Mouse (Mus musculus) heart, embryonic 12.5 days (tissue): Measurements from ENCODE around the gene Pald1. TPM values are rescaled to one million over a fixed set of nuclear protein-coding genes. Genes with fewer than 3 reads are reported as not detected.

Experiments used
- ATAC-seq: fragments of 200-750 bp; cut with Nextera tagmentation; 2 replicates; pipeline ENCODE4 v1.8.0; 2017; ENCODE audit warnings: moderate TSS enrichment, moderate library complexity; ENCODE audit not compliant: insufficient number of reproducible peaks, low FRiP score
- H3K27ac ChIP-seq: fragments of 300-500 bp; sonication (generic); 2 replicates; pipeline ENCODE4 v1.5.1; 2016; ENCODE audit warnings: mild to moderate bottlenecking, moderate library complexity; ENCODE audit not compliant: poor library complexity, severe bottlenecking
- H3K27me3 ChIP-seq: fragments of 300-500 bp; sonication (generic); replicated peaks from 2 replicates; pipeline ENCODE4 v1.6.1; 2016; ENCODE audit warnings: mild to moderate bottlenecking, moderate library complexity
- H3K36me3 ChIP-seq: fragments of 300-500 bp; sonication (generic); 2 replicates; pipeline ENCODE4 v1.6.1; 2016; ENCODE audit warnings: mild to moderate bottlenecking, moderate library complexity
- H3K4me1 ChIP-seq: fragments of 300-500 bp; sonication (generic); replicated peaks from 2 replicates; pipeline ENCODE4 v1.6.1; 2016; ENCODE audit warnings: mild to moderate bottlenecking
- H3K4me2 ChIP-seq: fragments of 300-500 bp; sonication (generic); 2 replicates; pipeline ENCODE4 v1.6.1; 2016; ENCODE audit warnings: mild to moderate bottlenecking, moderate library complexity
- H3K4me3 ChIP-seq: fragments of 300-500 bp; sonication (generic); 2 replicates; pipeline ENCODE4 v1.5.1; 2016; ENCODE audit warnings: mild to moderate bottlenecking
- H3K9ac ChIP-seq: fragments of 300-500 bp; sonication (generic); 2 replicates; pipeline ENCODE4 v1.6.1; 2016; ENCODE audit warnings: mild to moderate bottlenecking, moderate library complexity
- H3K9me3 ChIP-seq: fragments of 300-500 bp; sonication (generic); replicated peaks from 2 replicates; pipeline ENCODE4 v1.6.1; 2016; ENCODE audit warnings: mild to moderate bottlenecking, moderate library complexity
- WGBS: fragments of 180-500 bp; shearing (Covaris S2); methylation state at CpG from one replicate; pipeline ENCODE4 v1.1.7; 2016; 5-methylcytosine and 5-hydroxymethylcytosine counted together
- polyA plus RNA-seq: library from polyadenylated mRNA; unstranded; fragments of >200 nt; fragmentation: Nextera tagmentation; extraction: Ambion mirVana; gene quantifications from 2 replicates; pipeline ENCODE4 v1.2.1, GENCODE M21; 2016

The Pald1 gene
- polyA plus RNA-seq, 1 experiment from 2014 or later, result 33.9 TPM

- no peaks in the 10 kb centered on the region for H3K27me3 ChIP-seq
- 79% methylated on average over 9 of the region's 9 CpGs for WGBS
- H3K9me3 ChIP-seq, result no peaks in the 10 kb centered on the region
- H3K4me2 ChIP-seq, result no peak overlapping the region
- ATAC-seq, result no peak
- no peak overlapping the region for H3K4me3 ChIP-seq
- H3K36me3 ChIP-seq, result no peaks in the 10 kb centered on the region
- peaks cover 75% of the 10 kb centered on the region for H3K4me1 ChIP-seq
- no peak overlapping the region for H3K27ac ChIP-seq
- H3K9ac ChIP-seq, result no peak overlapping the region
Measured at GRCm38 (mm10) chr10:61371884-61372584, 11.3 kb downstream of the Pald1 start.

GRCm38 (mm10) chr10:61370273-61370979 lies 12.9 kb downstream of the Pald1 start:
- 59% methylated on average over 18 of the region's 18 CpGs for WGBS
- peaks cover 74% of the 10 kb centered on the region for H3K4me1 ChIP-seq
- H3K9ac ChIP-seq, result no peak overlapping the region
- peak overlapping the region; percentile 40 for H3K27ac ChIP-seq
- no peaks in the 10 kb centered on the region for H3K27me3 ChIP-seq
- no peak overlapping the region for H3K4me3 ChIP-seq
- peak; percentile 34; the same call in 1 of the 2 replicates for ATAC-seq
- H3K36me3 ChIP-seq, result no peaks in the 10 kb centered on the region
- H3K4me2 ChIP-seq, result no peak overlapping the region
- H3K9me3 ChIP-seq, result no peaks in the 10 kb centered on the region

- no peak overlapping the region for H3K9ac ChIP-seq
Measured at GRCm38 (mm10) chr10:61369755-61370154, 13.6 kb downstream of the Pald1 start.

GRCm38 (mm10) chr10:61365902-61366301 lies 17.4 kb downstream of the Pald1 start:
- ATAC-seq, result no peak
- no peak overlapping the region for H3K4me3 ChIP-seq
- H3K9ac ChIP-seq, result no peak overlapping the region
- no peaks in the 10 kb centered on the region for H3K9me3 ChIP-seq
- H3K36me3 ChIP-seq, result peaks cover 12% of the 10 kb centered on the region
- peaks cover 39% of the 10 kb centered on the region for H3K4me1 ChIP-seq
- WGBS, result 25% methylated on average over 1 of the region's 1 CpGs
- H3K27me3 ChIP-seq, result no peaks in the 10 kb centered on the region
- H3K4me2 ChIP-seq, result no peak overlapping the region
- no peak overlapping the region for H3K27ac ChIP-seq

More at GRCm38 (mm10) chr10:61369755-61370154, 13.6 kb downstream of the Pald1 start:
- 66% methylated on average over 5 of the region's 5 CpGs for WGBS
- no peaks in the 10 kb centered on the region for H3K27me3 ChIP-seq
- ATAC-seq, result no peak
- H3K4me1 ChIP-seq, result peaks cover 68% of the 10 kb centered on the region
- H3K4me2 ChIP-seq, result no peak overlapping the region
- no peaks in the 10 kb centered on the region for H3K9me3 ChIP-seq
- H3K27ac ChIP-seq, result peak overlapping the region; percentile 40; the same call in 1 of the 2 replicates
- H3K36me3 ChIP-seq, result no peaks in the 10 kb centered on the region; the same call in 1 of the 2 replicates
- H3K4me3 ChIP-seq, result no peak overlapping the region

GRCm38 (mm10) chr10:61364431-61364830 lies 18.9 kb downstream of the Pald1 start:
- 0 out of 2 replicates have a peak, but pooled peaks cover 4% of the 10 kb centered on the region for H3K9me3 ChIP-seq

GRCm38 (mm10) chr10:61362992-61363391 lies 20.3 kb downstream of the Pald1 start:
- Histone ChIP-seq H3K9ac (no peak overlapping the region), H3K27ac (no peak overlapping the region), H3K4me1 (peaks cover 34% of the 10 kb centered on the region), H3K4me2 (no peak overlapping the region), H3K36me3 (peaks cover 17% of the 10 kb centered on the region), H3K9me3 (0 out of 2 replicates have a peak, but pooled peaks cover 4% of the 10 kb centered on the region), H3K4me3 (no peak overlapping the region), H3K27me3 (no peaks in the 10 kb centered on the region)
- no peak for ATAC-seq
- WGBS, result 73% methylated on average over 8 of the region's 8 CpGs

More at GRCm38 (mm10) chr10:61364431-61364830, 18.9 kb downstream of the Pald1 start:
- H3K27ac ChIP-seq, result no peak overlapping the region
- H3K27me3 ChIP-seq, result no peaks in the 10 kb centered on the region
- no peak overlapping the region for H3K4me3 ChIP-seq
- 89% methylated on average over 6 of the region's 6 CpGs for WGBS
- H3K4me1 ChIP-seq, result peaks cover 30% of the 10 kb centered on the region
- ATAC-seq, result no peak
- H3K36me3 ChIP-seq, result peaks cover 17% of the 10 kb centered on the region
- no peak overlapping the region for H3K9ac ChIP-seq
- no peak overlapping the region for H3K4me2 ChIP-seq

GRCm38 (mm10) chr10:61362483-61362882 lies 20.8 kb downstream of the Pald1 start:
- WGBS, result 66% methylated on average over 9 of the region's 9 CpGs
- ATAC-seq, result no peak
- no peaks in the 10 kb centered on the region for H3K27me3 ChIP-seq
- no peak overlapping the region for H3K27ac ChIP-seq
- H3K9me3 ChIP-seq, result 0 out of 2 replicates have a peak, but pooled peaks cover 4% of the 10 kb centered on the region
- no peak overlapping the region for H3K4me3 ChIP-seq
- H3K4me2 ChIP-seq, result no peak overlapping the region
- H3K9ac ChIP-seq, result no peak overlapping the region
- peaks cover 39% of the 10 kb centered on the region for H3K4me1 ChIP-seq
- H3K36me3 ChIP-seq, result peaks cover 17% of the 10 kb centered on the region

GRCm38 (mm10) chr10:61360667-61361066 lies 22.7 kb downstream of the Pald1 start:
- no peak overlapping the region for H3K4me2 ChIP-seq
- 94% methylated on average over 8 of the region's 8 CpGs for WGBS
- ATAC-seq, result no peak
- H3K9ac ChIP-seq, result no peak overlapping the region
- H3K9me3 ChIP-seq, result 0 out of 2 replicates have a peak, but pooled peaks cover 4% of the 10 kb centered on the region
- no peak overlapping the region for H3K4me3 ChIP-seq
- no peaks in the 10 kb centered on the region for H3K27me3 ChIP-seq
- H3K36me3 ChIP-seq, result peaks cover 21% of the 10 kb centered on the region
- peaks cover 29% of the 10 kb centered on the region for H3K4me1 ChIP-seq
- H3K27ac ChIP-seq, result no peak overlapping the region

- no peak for ATAC-seq
- Histone ChIP-seq H3K9ac (no peak overlapping the region), H3K4me1 (peaks cover 26% of the 10 kb centered on the region), H3K27me3 (no peaks in the 10 kb centered on the region), H3K4me3 (no peak overlapping the region), H3K4me2 (no peak overlapping the region), H3K27ac (no peak overlapping the region), H3K36me3 (peaks cover 31% of the 10 kb centered on the region), H3K9me3 (0 out of 2 replicates have a peak, but pooled peaks cover 4% of the 10 kb centered on the region)
- WGBS, result 86% methylated on average over 8 of the region's 8 CpGs
Measured at GRCm38 (mm10) chr10:61359411-61359810, 23.9 kb downstream of the Pald1 start.

GRCm38 (mm10) chr10:61357658-61358057 lies 25.7 kb downstream of the Pald1 start:
- 0 out of 2 replicates have a peak, but pooled peaks have one; percentile 19 for ATAC-seq
- peak overlapping the region; percentile 29; the same call in 1 of the 2 replicates for H3K27ac ChIP-seq
- peaks cover 23% of the 10 kb centered on the region for H3K4me1 ChIP-seq
- H3K4me2 ChIP-seq, result no peak overlapping the region
- H3K9ac ChIP-seq, result no peak overlapping the region
- no peaks in the 10 kb centered on the region for H3K27me3 ChIP-seq
- no peak overlapping the region for H3K4me3 ChIP-seq
- WGBS, result 40% methylated on average over 8 of the region's 8 CpGs
- 0 out of 2 replicates have a peak, but pooled peaks cover 4% of the 10 kb centered on the region for H3K9me3 ChIP-seq
- H3K36me3 ChIP-seq, result peaks cover 41% of the 10 kb centered on the region

- no peak overlapping the region for H3K4me2 ChIP-seq
- 88% methylated on average over 8 of the region's 8 CpGs for WGBS
- peaks cover 19% of the 10 kb centered on the region for H3K4me1 ChIP-seq
- ATAC-seq, result no peak
- no peak overlapping the region for H3K4me3 ChIP-seq
- no peak overlapping the region for H3K27ac ChIP-seq
- H3K9me3 ChIP-seq, result 0 out of 2 replicates have a peak, but pooled peaks cover 4% of the 10 kb centered on the region
- H3K36me3 ChIP-seq, result peaks cover 51% of the 10 kb centered on the region
- no peaks in the 10 kb centered on the region for H3K27me3 ChIP-seq
- H3K9ac ChIP-seq, result no peak overlapping the region
Measured at GRCm38 (mm10) chr10:61356568-61356967, 26.8 kb downstream of the Pald1 start.
